Mouse (Mus musculus): ENCODE results near the gene Gm49601.

The Gm49601 gene

GRCm38 (mm10) chr16:18626376-18626878, at the start of gene Gm49601:
Gene Gm49601, minus strand, starts transcription at chr16:18626427.
- DNase-seq (ENCODE audit: low read depth, low spot score): peak; percentile 83

- DNase-seq (ENCODE audit: low read depth, low spot score): no peak
Measured at GRCm38 (mm10) chr16:18673005-18673404, 46.8 kb upstream of the Gm49601 start.

GRCm38 (mm10) chr16:18672027-18672426, 45.8 kb upstream of the Gm49601 start:
- no peak for DNase-seq (ENCODE audit: low read depth, low spot score)

GRCm38 (mm10) chr16:18669914-18670313, 43.7 kb upstream of the Gm49601 start:
- DNase-seq (ENCODE audit: low read depth, low spot score): no peak

GRCm38 (mm10) chr16:18658597-18658996, 32.4 kb upstream of the Gm49601 start:
- no peak for DNase-seq (ENCODE audit: low read depth, low spot score)

GRCm38 (mm10) chr16:18655372-18656098, 29.3 kb upstream of the Gm49601 start:
- DNase-seq (ENCODE audit: low read depth, low spot score): no peak

GRCm38 (mm10) chr16:18653290-18654160, 27.3 kb upstream of the Gm49601 start:
- DNase-seq (ENCODE audit: low read depth, low spot score): no peak

- DNase-seq (ENCODE audit: low read depth, low spot score): no peak
Measured at GRCm38 (mm10) chr16:18649126-18649525, 22.9 kb upstream of the Gm49601 start.

- DNase-seq (ENCODE audit: low read depth, low spot score): no peak
Measured at GRCm38 (mm10) chr16:18645329-18645728, 19.1 kb upstream of the Gm49601 start.

- DNase-seq (ENCODE audit: low read depth, low spot score): no peak
Measured at GRCm38 (mm10) chr16:18644485-18644884, 18.3 kb upstream of the Gm49601 start.

- no peak for DNase-seq (ENCODE audit: low read depth, low spot score)
Measured at GRCm38 (mm10) chr16:18643406-18643998, 17.3 kb upstream of the Gm49601 start.

- DNase-seq (ENCODE audit: low read depth, low spot score): no peak
Measured at GRCm38 (mm10) chr16:18642897-18643296, 16.7 kb upstream of the Gm49601 start.

GRCm38 (mm10) chr16:18642291-18642690, 16.1 kb upstream of the Gm49601 start:
- no peak for DNase-seq (ENCODE audit: low read depth, low spot score)

GRCm38 (mm10) chr16:18639382-18639929, 13.2 kb upstream of the Gm49601 start:
- DNase-seq (ENCODE audit: low read depth, low spot score): no peak

- no peak for DNase-seq (ENCODE audit: low read depth, low spot score)
Measured at GRCm38 (mm10) chr16:18638396-18638795, 12.2 kb upstream of the Gm49601 start.

GRCm38 (mm10) chr16:18636804-18637203, 10.6 kb upstream of the Gm49601 start:
- DNase-seq (ENCODE audit: low read depth, low spot score): no peak

- no peak for DNase-seq (ENCODE audit: low read depth, low spot score)
Measured at GRCm38 (mm10) chr16:18636401-18636800, 10.2 kb upstream of the Gm49601 start.

- DNase-seq (ENCODE audit: low read depth, low spot score): no peak
Measured at GRCm38 (mm10) chr16:18633333-18633732, 7.1 kb upstream of the Gm49601 start.

GRCm38 (mm10) chr16:18632816-18633215, 6.6 kb upstream of the Gm49601 start:
- DNase-seq (ENCODE audit: low read depth, low spot score): no peak

GRCm38 (mm10) chr16:18632059-18632458, 5.8 kb upstream of the Gm49601 start:
- no peak for DNase-seq (ENCODE audit: low read depth, low spot score)

- no peak for DNase-seq (ENCODE audit: low read depth, low spot score)
Measured at GRCm38 (mm10) chr16:18631141-18631540, 4.9 kb upstream of the Gm49601 start.

- DNase-seq (ENCODE audit: low read depth, low spot score): no peak
Measured at GRCm38 (mm10) chr16:18630291-18630690, 4.1 kb upstream of the Gm49601 start.

All from forelimb bud, embryonic 11.5 days (tissue).